Mouse (Mus musculus) ovary, adult 10 weeks (tissue): ENCODE data around the gene Gm3317. TPM values are rescaled to one million over a fixed set of nuclear protein-coding genes. Genes with fewer than 3 reads are reported as not detected.

Experiments used
- polyA plus RNA-seq: library from polyadenylated mRNA; stranded (reverse); fragments of 350-450 nt; fragmentation: Illumina TruSeq; extraction: RNeasy Lipid Tissue Mini Kit (QIAGEN cat#74804); gene quantifications from one replicate; pipeline ENCODE4 v1.2.3, GENCODE M21; 2014

The Gm3317 gene
- polyA plus RNA-seq: not detected

GRCm38 (mm10) chr14:5164235-5164634 is at the start of gene Gm3317:
Gm3317 (plus strand) TSS chr14:5164535.

DNA sequence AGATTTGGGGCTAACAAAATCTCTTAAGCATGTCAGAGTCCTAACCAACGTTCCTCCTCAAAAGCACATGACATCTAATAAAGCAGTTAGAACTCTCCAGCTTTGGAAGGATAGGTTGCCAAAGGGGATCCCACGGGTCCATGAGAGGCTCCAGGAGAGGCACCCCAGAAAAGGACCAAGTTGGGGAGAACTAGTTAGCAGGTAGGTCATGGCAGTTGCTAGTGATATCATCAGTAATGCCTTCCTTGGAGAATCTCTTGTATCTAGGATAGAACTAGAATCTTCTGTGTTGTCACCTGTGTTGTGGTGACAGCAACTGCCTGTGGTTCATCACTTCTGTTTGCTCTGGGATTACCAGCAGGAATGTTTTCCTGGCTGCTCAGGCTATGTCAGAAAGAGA is 33.1 kb upstream of the Gm3317 start, which contains the start of gene Gm8279:
TSS of gene Gm8279 (plus strand) at position 301 of the 400 bp plus-strand sequence.

DNA sequence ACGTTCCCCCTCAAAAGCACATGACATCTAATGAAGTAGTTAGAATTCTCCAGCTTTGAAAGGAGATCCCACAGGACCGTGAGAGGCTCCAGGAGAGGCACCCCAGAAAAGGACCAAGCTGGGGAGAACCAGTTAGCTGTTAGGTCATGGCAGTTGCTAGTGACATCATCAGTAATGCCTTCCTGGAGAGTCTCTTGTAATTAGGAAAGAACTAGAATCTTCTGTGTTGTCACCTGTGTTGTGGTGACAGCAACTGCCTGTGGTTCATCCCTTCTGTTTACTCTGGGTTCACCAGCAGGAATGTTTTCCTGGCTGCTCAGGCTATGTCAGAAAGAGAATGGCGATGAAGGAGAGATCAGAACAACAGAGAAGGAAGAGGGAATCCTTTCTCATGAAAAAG is 21.2 kb downstream of the Gm3317 start, which contains the start of gene Gm8271:
TSS of gene Gm8271 (plus strand) at position 301 of the 400 bp plus-strand sequence.

Other genes with a start within 250 kb of the Gm3317 start
- not detected for gene Gm8297, start 180.6 kb upstream of the Gm3317 start, polyA plus RNA-seq
- not detected for gene Gm3298, start 148.6 kb upstream of the Gm3317 start, polyA plus RNA-seq
- gene 4930555G01Rik, start 113.9 kb upstream of the Gm3317 start, polyA plus RNA-seq: not detected
- gene Gm8281, start 93.5 kb upstream of the Gm3317 start, polyA plus RNA-seq: 0.37 TPM
- gene Gm8279, start 33.0 kb upstream of the Gm3317 start, polyA plus RNA-seq: not detected
- gene Gm8271, start 21.3 kb downstream of the Gm3317 start, polyA plus RNA-seq: not detected
- gene Gm3526, start 96.0 kb downstream of the Gm3317 start, polyA plus RNA-seq: not detected
- gene Gm3542, start 170.4 kb downstream of the Gm3317 start, polyA plus RNA-seq: not detected
- not detected for gene Gm3500, start 224.5 kb downstream of the Gm3317 start, polyA plus RNA-seq